Mouse (Mus musculus): ENCODE measurements around the gene Tmem229b.

GRCm38 (mm10) chr12:79017994-79018399 lies 10.6 kb upstream of the Tmem229b start:
- no peak for TF ChIP-seq CTCF (IDR thresholded peaks at IDR 0.05; ENCODE audit: low read depth, low read length)
- TF ChIP-seq POLR2A (IDR thresholded peaks at IDR 0.05; ENCODE audit: borderline replicate concordance, low read depth, low read length): no peak

Measured in bone marrow macrophage, adult 2 months (primary cell).